Mouse (Mus musculus) heart, postnatal 0 days (tissue): ENCODE data around the gene Trim2. TPM values are rescaled to one million over a fixed set of nuclear protein-coding genes. Genes with fewer than 3 reads are reported as not detected.

Experiments used
- ATAC-seq: fragments of 200-750 bp; cut with Nextera tagmentation; 2 replicates; pipeline ENCODE4 v1.8.0; 2017; ENCODE audit warnings: low read depth, moderate number of reproducible peaks, moderate library complexity; ENCODE audit not compliant: insufficient read depth
- DNase-seq: peaks from one replicate; pipeline ENCODE4 v3.0.0-alpha.2; 2016; ENCODE audit warnings: low spot score
- H3K27ac ChIP-seq: fragments of 300-500 bp; sonication (generic); 2 replicates; pipeline ENCODE4 v1.5.1; 2014; ENCODE audit warnings: low read depth, mild to moderate bottlenecking
- H3K27me3 ChIP-seq: fragments of 300-500 bp; sonication (generic); 2 replicates; pipeline ENCODE4 v1.6.1; 2014; ENCODE audit warnings: low read length, mixed read lengths; ENCODE audit not compliant: control insufficient read depth, insufficient read depth
- H3K36me3 ChIP-seq: fragments of 300-500 bp; sonication (generic); replicated peaks from 2 replicates; pipeline ENCODE4 v1.6.1; 2014; ENCODE audit warnings: low read length, mixed read lengths; ENCODE audit not compliant: control insufficient read depth, insufficient read depth
- H3K4me1 ChIP-seq: fragments of 300-500 bp; sonication (generic); 2 replicates; pipeline ENCODE4 v1.6.1; 2014; ENCODE audit warnings: antibody characterized with exemption; ENCODE audit not compliant: control insufficient read depth, insufficient read depth
- H3K4me2 ChIP-seq: fragments of 300-500 bp; sonication (generic); 2 replicates; pipeline ENCODE4 v1.6.1; 2014; ENCODE audit warnings: low read depth, mild to moderate bottlenecking, low read length, moderate library complexity
- H3K4me3 ChIP-seq: fragments of 300-500 bp; sonication (generic); 2 replicates; pipeline ENCODE4 v1.5.1; 2014; ENCODE audit warnings: low read depth, low read length
- H3K9ac ChIP-seq: fragments of 300-500 bp; sonication (generic); replicated peaks from 2 replicates; pipeline ENCODE4 v1.6.1; 2014; ENCODE audit warnings: low read depth, low read length, mixed read lengths
- H3K9me3 ChIP-seq: fragments of 300-500 bp; sonication (generic); replicated peaks from 2 replicates; pipeline ENCODE4 v1.6.1; 2016; ENCODE audit warnings: low read length; ENCODE audit not compliant: control insufficient read depth
- CTCF ChIP-seq: IDR thresholded peaks from 2 replicates; pipeline ENCODE4 v1.5.1; 2016; ENCODE audit warnings: antibody characterized with exemption, control low read depth, low read depth
- EP300 ChIP-seq: IDR thresholded peaks from 2 replicates; pipeline ENCODE4 v1.6.1; 2016; ENCODE audit warnings: antibody characterized with exemption, low read depth
- WGBS: fragments of 180-500 bp; shearing (Covaris S2); extraction: QIAGEN DNeasy Blood & Tissue Kit; methylation state at CpG from one replicate; pipeline ENCODE4 v1.1.7; 2014; 5-methylcytosine and 5-hydroxymethylcytosine counted together
- polyA plus RNA-seq: library from polyadenylated mRNA; unstranded; fragments of >200 nt; fragmentation: Nextera tagmentation; extraction: Ambion mirVana; gene quantifications from 2 replicates; pipeline ENCODE4 v1.2.1, GENCODE M21; 2015
- total RNA-seq: library from RNA; depleted of rRNA; stranded (reverse); fragments of >200 nt; gene quantifications from 2 replicates; pipeline ENCODE4 v1.2.3, GENCODE M21; 2014; ENCODE audit warnings: low replicate concordance

Gene Trim2
- total and polyA plus RNA-seq, 2 experiments from 2014 or later: 6.0 to 6.1 TPM

DNA sequence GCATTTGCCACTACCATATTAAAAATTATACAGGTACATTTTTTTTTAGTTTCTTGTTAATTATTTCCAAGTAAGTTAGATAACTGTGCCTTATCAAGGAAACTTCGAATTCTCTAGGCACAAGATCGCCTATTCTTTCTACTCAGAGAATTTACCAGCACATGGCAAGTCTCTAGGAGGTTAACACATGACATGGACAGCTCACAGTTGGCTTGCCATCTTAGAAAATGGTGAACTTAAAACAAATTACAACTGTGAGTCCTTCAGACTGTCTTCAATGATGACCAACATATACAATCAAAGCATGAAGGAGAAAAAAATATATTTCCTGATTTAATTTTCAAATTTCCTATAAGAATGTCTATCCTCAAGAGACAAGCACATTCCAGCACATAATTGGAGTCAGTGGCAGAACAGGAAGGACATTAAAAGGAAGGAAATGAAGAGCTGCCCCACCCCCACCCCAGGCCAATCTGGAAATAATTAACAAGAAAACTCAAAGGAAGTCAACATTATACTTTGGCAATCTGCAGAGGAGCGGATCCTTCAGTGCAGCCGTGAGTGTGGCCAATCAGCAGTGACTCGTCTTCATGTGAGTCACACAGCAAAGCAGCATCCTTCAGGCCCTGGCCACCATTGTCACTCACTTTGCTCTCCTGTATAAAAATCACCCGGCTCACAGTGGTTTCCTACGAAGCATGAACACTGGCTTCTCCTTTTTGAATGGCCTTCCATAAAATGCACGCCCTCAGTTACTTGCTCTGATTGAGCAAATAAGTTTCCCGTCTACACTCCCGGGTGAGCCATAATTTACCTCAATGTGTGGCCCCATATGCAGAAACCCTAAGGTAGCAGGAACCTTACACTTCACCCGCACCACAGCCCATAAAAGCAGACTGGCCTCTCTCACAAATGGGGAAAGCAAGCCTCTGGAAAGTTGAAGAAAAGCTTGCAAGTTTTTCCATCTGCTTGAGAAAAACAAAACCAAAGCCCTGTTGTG lies 177.5 kb downstream of the Trim2 start:
- no peak overlapping the region for H3K9ac ChIP-seq
- H3K27me3 ChIP-seq: no peaks in the 10 kb centered on the region
- 67% methylated on average over 11 of the region's 11 CpGs for WGBS
- no peak overlapping the region for H3K4me3 ChIP-seq
- DNase-seq (no peak), ATAC-seq (no peak)
- no peaks in the 10 kb centered on the region for H3K4me1 ChIP-seq
- H3K36me3 ChIP-seq: no peaks in the 10 kb centered on the region
- H3K9me3 ChIP-seq: no peaks in the 10 kb centered on the region
- H3K27ac ChIP-seq: peak overlapping the region; percentile 43; the same call in 1 of the 2 replicates
- no peak overlapping the region for H3K4me2 ChIP-seq
- TF ChIP-seq EP300: no peak

DNA sequence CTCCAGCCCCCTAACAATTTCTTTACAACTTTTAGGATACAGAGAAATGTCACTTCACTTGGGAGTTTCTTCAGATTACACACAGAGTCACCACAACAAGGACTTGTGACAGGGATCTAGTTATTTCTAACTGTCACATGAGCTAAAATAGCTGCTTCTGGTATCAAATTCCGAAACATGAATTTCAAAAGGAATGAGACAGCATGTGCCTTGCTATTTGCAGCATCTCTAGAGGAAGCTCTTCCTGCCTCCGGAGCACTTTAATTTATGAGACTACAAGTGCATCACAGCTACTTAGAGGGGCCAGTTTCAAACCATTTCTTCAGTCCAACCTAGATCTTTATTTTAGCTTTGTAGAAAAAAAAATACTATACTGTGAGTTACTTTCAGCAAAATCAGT lies 179.2 kb downstream of the Trim2 start:
- DNase-seq: no peak
- Histone ChIP-seq H3K4me1 (no peaks in the 10 kb centered on the region), H3K27ac (no peak overlapping the region), H3K36me3 (no peaks in the 10 kb centered on the region), H3K4me2 (no peak overlapping the region), H3K27me3 (no peaks in the 10 kb centered on the region), H3K9me3 (no peaks in the 10 kb centered on the region), H3K9ac (no peak overlapping the region), H3K4me3 (no peak overlapping the region)
- ATAC-seq: no peak
- TF ChIP-seq EP300 (no peak), CTCF (no peak)
- 53% methylated on average over 2 of the region's 2 CpGs for WGBS

DNA sequence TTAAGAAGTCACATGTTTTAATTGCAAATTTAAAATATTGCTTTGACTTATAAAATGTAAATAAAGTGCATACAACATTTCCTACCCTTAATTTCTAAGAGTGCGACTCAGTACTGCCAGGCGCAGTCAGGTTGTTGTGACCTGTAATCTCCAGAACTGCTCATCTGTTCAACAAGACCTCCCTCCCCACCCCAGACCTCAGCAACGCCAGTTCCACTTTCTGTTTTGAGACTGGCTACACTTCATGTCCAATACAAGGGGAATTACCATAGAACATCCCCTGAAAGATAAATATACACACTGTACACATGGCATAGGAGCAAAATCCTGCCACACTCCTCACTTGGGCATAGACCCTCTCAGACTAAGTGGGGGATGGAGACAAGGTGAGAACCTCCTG lies 180.0 kb downstream of the Trim2 start:
- H3K4me1 ChIP-seq: no peaks in the 10 kb centered on the region
- H3K9ac ChIP-seq: no peak overlapping the region
- H3K9me3 ChIP-seq: no peaks in the 10 kb centered on the region
- no peak overlapping the region for H3K27ac ChIP-seq
- no peak for ATAC-seq
- TF ChIP-seq EP300 (no peak), CTCF (no peak)
- DNase-seq: no peak
- no peaks in the 10 kb centered on the region for H3K36me3 ChIP-seq
- WGBS: 84% methylated on average over 3 of the region's 3 CpGs
- H3K27me3 ChIP-seq: no peaks in the 10 kb centered on the region
- no peak overlapping the region for H3K4me2 ChIP-seq
- H3K4me3 ChIP-seq: no peak overlapping the region

DNA sequence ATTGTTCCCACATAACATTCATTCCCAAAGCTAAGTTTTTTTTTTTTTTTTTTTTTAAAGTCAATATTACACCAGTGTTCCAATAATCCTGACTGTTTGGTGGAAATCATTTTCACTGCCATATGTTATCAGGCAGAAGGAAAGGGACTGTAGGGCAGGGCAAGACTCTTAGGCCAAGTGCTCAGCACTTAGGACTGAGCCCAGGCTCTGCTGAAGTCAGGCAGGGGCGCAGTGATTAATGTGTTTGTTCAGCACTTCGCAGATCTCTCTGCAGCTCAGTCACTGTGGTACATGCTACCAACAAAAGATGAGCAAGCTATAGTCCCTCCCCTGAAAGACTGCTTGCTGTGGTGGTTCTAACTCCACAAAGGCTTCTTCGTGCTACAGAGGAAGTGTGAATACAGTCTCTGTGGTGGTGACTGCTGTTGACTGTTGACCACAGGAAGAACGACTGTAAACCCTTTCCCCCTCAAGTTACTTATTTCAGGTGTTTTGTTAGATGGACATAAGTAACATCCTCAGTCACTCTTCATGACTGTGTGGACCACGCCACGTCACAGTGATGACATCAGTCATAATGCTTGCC lies 180.9 kb downstream of the Trim2 start:
- DNase-seq (no peak), ATAC-seq (no peak)
- H3K4me2 ChIP-seq: no peak overlapping the region
- no peak for TF ChIP-seq EP300
- TF ChIP-seq CTCF: no peak
- H3K36me3 ChIP-seq: no peaks in the 10 kb centered on the region
- no peaks in the 10 kb centered on the region for H3K9me3 ChIP-seq
- no peak overlapping the region for H3K9ac ChIP-seq
- WGBS: 70% methylated on average over 6 of the region's 6 CpGs
- H3K27me3 ChIP-seq: no peaks in the 10 kb centered on the region
- H3K27ac ChIP-seq: no peak overlapping the region
- no peaks in the 10 kb centered on the region for H3K4me1 ChIP-seq
- H3K4me3 ChIP-seq: no peak overlapping the region

DNA sequence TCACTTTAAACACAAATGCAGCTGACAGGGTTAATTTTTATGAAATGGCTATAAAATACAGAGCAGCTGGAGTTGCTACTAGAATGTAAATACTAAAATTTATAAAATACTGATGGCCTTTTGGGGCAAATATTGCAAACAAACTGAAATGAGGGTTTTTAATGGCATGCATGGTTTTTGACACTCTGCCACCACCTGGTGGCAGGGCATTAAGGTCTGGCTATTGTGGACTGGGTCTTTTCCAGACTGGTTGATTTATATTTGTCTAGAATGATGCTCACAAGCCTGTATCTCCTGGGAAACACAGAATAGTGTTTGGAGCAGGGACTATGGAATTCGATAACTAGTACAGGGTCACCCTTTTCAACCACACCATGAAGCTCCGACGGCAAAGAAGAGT lies 183.2 kb downstream of the Trim2 start:
- WGBS: 80% methylated on average over 3 of the region's 3 CpGs
- no peak overlapping the region for H3K9ac ChIP-seq
- TF ChIP-seq CTCF (peak; percentile 68), EP300 (no peak)

More for the DNA sequence above, 183.2 kb downstream of the Trim2 start:
- no peaks in the 10 kb centered on the region for H3K27me3 ChIP-seq
- H3K4me3 ChIP-seq: no peak overlapping the region
- no peak for ATAC-seq
- H3K36me3 ChIP-seq: no peaks in the 10 kb centered on the region
- no peak overlapping the region for H3K27ac ChIP-seq
- no peak overlapping the region for H3K4me2 ChIP-seq
- H3K9me3 ChIP-seq: no peaks in the 10 kb centered on the region
- no peaks in the 10 kb centered on the region for H3K4me1 ChIP-seq
- DNase-seq: no peak
